Mouse (Mus musculus) ES-Bruce4 (cell line): ENCODE measurements around the gene Ints5. TPM values are rescaled to one million over a fixed set of nuclear protein-coding genes. Genes with fewer than 3 reads are reported as not detected.
A peak's percentile ranks its signal among the peaks of the same experiment; 100 is the strongest.

Experiments used
- H3K27ac ChIP-seq: 2 replicates; pipeline ENCODE4 v1.5.1; 2012; ENCODE audit warnings: low read length, inconsistent platforms; ENCODE audit not compliant: insufficient read depth
- H3K27me3 ChIP-seq: 2 replicates; pipeline ENCODE4 v1.6.1; 2012; ENCODE audit warnings: mild to moderate bottlenecking, low read length, inconsistent platforms; ENCODE audit not compliant: control insufficient read depth, poor library complexity, insufficient read depth, severe bottlenecking
- H3K36me3 ChIP-seq: 2 replicates; pipeline ENCODE4 v1.6.1; 2012; ENCODE audit warnings: inconsistent platforms, mild to moderate bottlenecking, low read length, moderate library complexity; ENCODE audit not compliant: control insufficient read depth, poor library complexity, insufficient read depth, severe bottlenecking
- H3K4me1 ChIP-seq: one replicate; pipeline ENCODE4 v1.8.1; 2011; ENCODE audit warnings: low read length; ENCODE audit not compliant: control insufficient read depth, insufficient read depth
- H3K4me3 ChIP-seq: 2 replicates; pipeline ENCODE4 v1.5.1; 2011; ENCODE audit warnings: low read depth, mild to moderate bottlenecking, low read length
- H3K9ac ChIP-seq: 2 replicates; pipeline ENCODE4 v1.6.1; 2012; ENCODE audit warnings: low read depth, mild to moderate bottlenecking, inconsistent platforms; ENCODE audit not compliant: poor library complexity, severe bottlenecking
- H3K9me3 ChIP-seq: replicated peaks from 2 replicates; pipeline ENCODE4 v1.6.1; 2012; ENCODE audit warnings: mild to moderate bottlenecking, low read length, inconsistent platforms; ENCODE audit not compliant: control insufficient read depth, poor library complexity, insufficient read depth, severe bottlenecking
- CTCF ChIP-seq: IDR thresholded peaks from one replicate; pipeline ENCODE4 v1.8.1; 2011; ENCODE audit warnings: low read depth, low read length
- EP300 ChIP-seq: IDR thresholded peaks from 2 replicates; pipeline ENCODE4 v1.6.1; 2011; ENCODE audit warnings: low read depth, low read length; ENCODE audit not compliant: insufficient read depth
- POLR2A ChIP-seq: IDR thresholded peaks from one replicate; pipeline ENCODE4 v1.8.1; 2011; ENCODE audit warnings: low read length; ENCODE audit not compliant: insufficient read depth
- polyA plus RNA-seq: library from polyadenylated mRNA; stranded (reverse); fragments of >200 nt; gene quantifications from 2 replicates; pipeline ENCODE4 v1.2.4, GENCODE M21; 2011; ENCODE audit warnings: low read depth; ENCODE audit not compliant: missing spikeins, insufficient read depth, insufficient read length

The Ints5 gene
- polyA plus RNA-seq, 1 experiment, result 23.1 TPM

DNA sequence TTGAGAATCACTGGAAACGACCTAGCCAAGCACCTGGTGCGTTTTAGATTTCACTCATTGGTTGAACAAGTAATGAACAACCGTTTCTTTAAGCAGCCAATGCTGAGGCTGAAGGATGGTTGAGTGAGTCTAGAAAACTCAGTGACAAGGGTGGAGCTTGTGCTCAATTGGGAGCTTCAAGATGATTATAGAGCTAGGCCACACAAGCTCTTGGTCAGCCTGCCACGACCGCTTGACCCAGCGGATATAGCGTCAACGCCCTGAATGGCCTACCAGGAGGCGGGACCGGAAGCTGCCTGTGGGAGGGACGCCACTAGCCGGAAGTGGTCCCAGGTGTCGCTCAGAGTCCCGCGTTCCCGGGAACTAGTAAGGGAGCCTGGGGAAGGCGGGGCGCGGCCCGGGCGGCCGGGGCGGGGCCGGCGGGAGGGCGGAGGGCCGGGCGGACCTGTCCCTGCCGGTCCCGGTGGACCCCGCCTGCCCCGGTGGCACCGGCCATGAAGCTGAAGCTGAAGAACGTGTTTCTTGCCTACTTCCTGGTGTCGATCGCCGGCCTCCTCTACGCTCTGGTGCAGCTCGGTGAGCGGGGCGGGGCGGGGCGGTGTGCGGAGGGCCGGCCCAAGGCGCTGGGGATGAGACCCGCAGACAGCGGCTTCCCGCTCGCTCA, 27.4 kb downstream of the Ints5 start, which contains the start of gene B3gat3:
Gene B3gat3, plus strand, starts transcription at position 302 of the 664 bp plus-strand sequence.
- H3K27me3 ChIP-seq, result no peaks in the 10 kb centered on the region
- no peaks in the 10 kb centered on the region for H3K9me3 ChIP-seq
- H3K27ac ChIP-seq, result peak within 1 kb of the TSS; percentile 77
- peak within 1 kb of the TSS; percentile 65 for H3K9ac ChIP-seq
- peak within 1 kb of the TSS; percentile 78 for H3K4me3 ChIP-seq
- peaks cover 2% of the 10 kb centered on the region for H3K4me1 ChIP-seq
- 0 out of 2 replicates have a peak, but pooled peaks have one; percentile 15 for TF ChIP-seq EP300
- TF ChIP-seq POLR2A, result peak; percentile 80
- TF ChIP-seq CTCF, result no peak
- peaks cover 17% of the 10 kb centered on the region for H3K36me3 ChIP-seq

DNA sequence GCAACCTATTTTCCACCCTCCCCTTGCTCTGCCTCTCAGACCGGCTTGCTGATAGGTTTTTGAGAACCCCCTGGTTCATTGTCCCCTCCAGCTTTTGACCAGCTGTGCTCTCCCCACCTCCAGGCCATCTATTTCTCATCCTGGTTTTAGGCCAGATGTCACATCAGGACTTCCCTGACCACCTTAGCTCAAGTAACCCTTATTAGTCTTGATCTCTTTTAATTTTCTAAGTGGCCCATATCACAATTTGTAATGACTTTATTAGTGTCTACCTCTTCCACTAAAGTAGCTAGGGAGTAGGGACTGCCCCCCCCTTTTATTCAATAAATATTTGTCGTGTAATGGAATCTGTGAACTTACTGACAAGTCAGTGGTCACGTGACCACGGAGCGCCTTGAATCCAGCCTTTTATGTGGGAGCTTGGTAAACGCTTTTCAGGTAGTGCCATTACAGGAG, 28.1 kb downstream of the Ints5 start:
- Histone ChIP-seq H3K27me3 (no peaks in the 10 kb centered on the region), H3K4me1 (peaks cover 2% of the 10 kb centered on the region), H3K9me3 (no peaks in the 10 kb centered on the region), H3K27ac (no peak overlapping the region), H3K36me3 (peaks cover 10% of the 10 kb centered on the region), H3K4me3 (peak overlapping the region; percentile 78), H3K9ac (peak overlapping the region; percentile 65)
- TF ChIP-seq EP300, result no peak
- no peak for TF ChIP-seq POLR2A
- no peak for TF ChIP-seq CTCF

DNA sequence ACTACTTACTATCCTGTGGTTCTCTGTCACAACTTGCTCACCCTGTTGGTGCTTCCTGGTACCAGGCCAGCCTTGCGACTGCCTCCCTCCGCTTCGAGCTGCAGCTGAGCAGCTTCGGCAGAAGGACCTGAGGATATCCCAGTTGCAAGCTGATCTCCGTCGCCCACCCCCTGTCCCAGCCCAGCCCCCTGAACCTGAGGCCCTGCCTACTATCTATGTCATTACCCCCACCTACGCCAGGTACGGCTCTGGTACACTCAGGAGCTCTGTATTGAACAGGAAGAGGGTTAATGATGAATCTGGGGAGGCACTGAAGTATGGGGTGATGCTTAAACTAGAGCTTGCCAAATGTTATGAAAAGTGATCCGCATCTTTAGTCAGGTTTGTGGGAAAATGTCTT, 28.9 kb downstream of the Ints5 start:
- Histone ChIP-seq H3K27ac (no peak overlapping the region), H3K9me3 (no peaks in the 10 kb centered on the region), H3K9ac (no peak overlapping the region), H3K27me3 (no peaks in the 10 kb centered on the region), H3K36me3 (peaks cover 4% of the 10 kb centered on the region; the same call in 1 of the 2 replicates), H3K4me1 (peaks cover 2% of the 10 kb centered on the region), H3K4me3 (no peak overlapping the region)
- TF ChIP-seq CTCF (no peak), POLR2A (no peak), EP300 (no peak)

DNA sequence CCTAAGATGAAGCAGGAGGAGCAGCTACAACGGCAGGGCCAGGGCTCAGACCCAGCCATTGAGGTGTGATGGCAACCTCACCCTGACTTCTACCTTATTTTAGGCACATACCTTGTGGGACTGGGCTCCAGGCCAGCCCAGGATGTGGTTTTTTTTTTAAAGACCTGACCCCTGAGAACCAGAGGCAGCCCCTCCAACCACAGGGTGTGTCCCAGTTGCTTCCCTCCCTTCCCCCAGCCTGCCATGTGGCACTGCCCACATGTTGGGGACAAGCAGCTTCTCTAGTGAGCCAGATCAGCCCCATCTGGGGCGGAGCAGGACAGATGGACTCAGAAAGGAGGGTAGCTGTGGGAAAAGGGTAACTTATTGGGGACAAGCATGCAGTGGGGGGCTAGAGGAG, 34.0 kb downstream of the Ints5 start:
- H3K9me3 ChIP-seq, result no peaks in the 10 kb centered on the region
- no peaks in the 10 kb centered on the region for H3K4me1 ChIP-seq
- no peak overlapping the region for H3K27ac ChIP-seq
- TF ChIP-seq CTCF, result no peak
- no peak for TF ChIP-seq EP300
- TF ChIP-seq POLR2A, result no peak
- no peak overlapping the region for H3K9ac ChIP-seq
- H3K4me3 ChIP-seq, result no peak overlapping the region
- no peaks in the 10 kb centered on the region for H3K27me3 ChIP-seq
- H3K36me3 ChIP-seq, result peaks cover 3% of the 10 kb centered on the region; the same call in 1 of the 2 replicates

DNA sequence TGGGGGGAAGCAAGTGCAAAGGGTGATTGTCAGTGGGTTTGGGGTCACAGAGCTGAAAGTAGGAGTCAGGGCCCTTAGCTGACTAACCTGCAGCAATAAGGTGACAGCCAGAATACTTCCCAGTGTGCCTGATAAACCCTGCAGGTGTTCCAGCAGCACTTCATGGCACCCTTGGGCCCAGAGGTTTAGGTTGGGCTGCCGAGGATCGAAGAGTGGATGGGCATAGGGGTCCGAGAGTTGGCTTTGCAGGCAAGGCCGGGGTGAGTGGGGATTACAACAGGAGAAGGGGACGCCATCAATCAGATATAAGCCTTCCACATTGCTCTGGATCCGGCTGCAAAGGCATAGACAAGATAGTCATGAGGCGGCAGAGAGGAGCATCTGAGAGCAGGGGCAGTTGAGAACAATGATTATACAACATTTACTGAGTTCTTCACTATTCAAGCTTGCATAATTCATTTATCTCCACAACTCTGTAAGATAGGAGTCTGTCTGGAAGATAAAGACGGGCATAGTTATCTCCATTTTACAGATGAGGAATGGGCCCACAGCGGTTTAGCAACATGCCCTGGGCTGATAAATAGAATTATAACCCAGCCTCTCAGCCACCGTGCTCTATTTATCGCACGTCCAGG, 35.2 kb downstream of the Ints5 start:
- TF ChIP-seq EP300 (no peak), POLR2A (no peak), CTCF (no peak)
- H3K4me3 ChIP-seq, result no peak overlapping the region

DNA sequence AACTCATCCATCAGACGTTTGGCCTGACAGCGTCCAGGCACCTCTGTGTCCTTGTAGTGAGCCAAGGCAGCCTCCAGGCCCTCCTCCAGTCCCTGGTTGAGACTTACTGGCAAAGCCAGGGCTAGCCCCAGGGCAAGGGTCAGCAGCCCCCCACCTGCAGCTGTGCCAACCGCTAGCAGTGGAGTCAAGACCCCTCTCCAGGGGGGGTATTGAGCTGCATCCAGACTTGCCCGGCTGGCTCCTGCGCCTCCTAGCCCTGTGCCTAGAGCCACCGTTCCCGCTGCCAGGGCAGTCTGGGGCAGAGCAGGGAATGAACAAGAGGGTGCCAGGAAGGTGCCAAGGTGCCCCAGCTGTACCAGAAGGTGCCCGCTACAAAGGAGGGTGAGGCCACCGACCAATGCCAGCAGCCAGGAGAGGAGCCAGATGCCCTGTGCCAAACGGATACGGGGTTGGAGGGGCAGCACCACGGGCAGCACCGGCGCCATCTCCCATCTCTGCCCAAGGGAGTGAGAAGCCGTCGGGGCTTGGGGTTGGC, 36.0 kb downstream of the Ints5 start:
- Histone ChIP-seq H3K36me3 (no peaks in the 10 kb centered on the region), H3K9me3 (no peaks in the 10 kb centered on the region), H3K4me1 (no peaks in the 10 kb centered on the region), H3K4me3 (peak overlapping the region; percentile 63), H3K9ac (peak overlapping the region; percentile 93), H3K27me3 (no peaks in the 10 kb centered on the region), H3K27ac (no peak overlapping the region)
- TF ChIP-seq EP300 (no peak), CTCF (no peak), POLR2A (no peak)

More for the DNA sequence above, 35.2 kb downstream of the Ints5 start:
- H3K4me1 ChIP-seq, result no peaks in the 10 kb centered on the region
- no peak overlapping the region for H3K27ac ChIP-seq
- H3K36me3 ChIP-seq, result no peaks in the 10 kb centered on the region
- H3K9me3 ChIP-seq, result no peaks in the 10 kb centered on the region
- no peaks in the 10 kb centered on the region for H3K27me3 ChIP-seq
- H3K9ac ChIP-seq, result no peak overlapping the region
